ENCODE assay signal across 18 mouse cellular contexts in genomic region chr9:14981539-14982155, GRCm38 (mm10).
A peak's percentile ranks its signal among the peaks of the same experiment; 100 is the strongest.
DNase-seq lines count a peak whose midpoint lies in the region.
"Had no signal": no experiment of that assay in that cellular context is flagged by ENCODE, and none has a peak within 500 bp of the region (broad histone marks: within the 10 kb centered on the region; RNA-seq: fewer than 3 reads in every experiment).

No protein-coding gene starts in this region.

- peak; percentile 64 for DNase-seq in right cerebral cortex, adult 18-20 months
- DNase-seq in right cerebral cortex, postnatal 4 days: no peak
- peak; percentile 13 to 23 for DNase-seq in left cerebral cortex, adult 18-20 months (ENCODE audit: low spot score in 2 of 2)
- DNase-seq in left cerebral cortex, postnatal 14 days (ENCODE audit: low spot score in 2 of 2): peak; percentile 46 to 68
- peak; percentile 91 for DNase-seq in telencephalon, adult 2 months (ENCODE audit: low read depth, low spot score)
- DNase-seq in lung, postnatal 10 days: no peak
- no peak for DNase-seq in layer of hippocampus, postnatal 25 days (ENCODE audit: extremely low spot score in 1 of 2, low spot score in 1 of 2)
- DNase-seq: adrenal gland, adult 8-10 months; B cell, adult 2 months; cerebellum, adult 8-10 months; cerebellum, postnatal 25 days; gastrocnemius, postnatal 10 days; heart, postnatal 14 days; kidney, adult 18-20 months; kidney, postnatal 36 days; lung, embryonic 14.5 days; thymus, adult 18-20 months; thymus, postnatal 25 days had no signal

- intact Hi-C loops in left cerebral cortex, postnatal 14 days (cut with DNase I): no loop called here

Comparison
In these comparisons a context has a peak if more than half of its experiments do, and no peak if none do; other contexts are left out.
1. DNase-seq: peak in right cerebral cortex, adult 18-20 months (single experiment), left cerebral cortex, adult 18-20 months (2 of 2), left cerebral cortex, postnatal 14 days (2 of 2) and telencephalon, adult 2 months (single experiment); none in right cerebral cortex, postnatal 4 days (single experiment), lung, postnatal 10 days (single experiment) and layer of hippocampus, postnatal 25 days (0 of 2).